In the genomic region with DNA sequence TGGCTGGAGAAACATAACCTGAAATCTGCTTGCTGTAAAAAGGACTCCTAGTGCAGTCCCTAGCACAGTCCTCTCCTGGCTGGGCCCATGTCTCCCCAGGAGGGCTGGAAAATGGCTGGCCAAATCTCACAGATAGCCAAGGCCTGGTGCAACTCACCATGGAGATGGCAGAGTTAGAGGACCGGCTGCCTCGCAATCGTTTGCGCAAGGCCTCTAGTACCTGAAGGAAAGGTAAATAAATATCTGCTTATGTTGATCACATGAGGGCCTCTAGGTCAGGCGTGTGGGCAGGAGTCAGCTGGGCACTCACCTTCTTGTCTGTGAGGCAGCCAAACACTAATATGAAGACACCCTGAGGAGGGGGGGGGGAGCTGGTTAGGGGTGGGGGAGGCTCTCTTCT, we compare ENCODE assay signal across 30 mouse cellular contexts. TPM values are rescaled to one million over a fixed set of nuclear protein-coding genes. Genes with fewer than 3 reads are reported as not detected.
DNase-seq lines count a peak whose midpoint lies in the region; ATAC-seq and TF ChIP-seq lines count a peak whose summit lies in the region.
"Had no signal": no experiment of that assay in that cellular context is flagged by ENCODE, and none has a peak within 500 bp of the region (broad histone marks: within the 10 kb centered on the region; RNA-seq: fewer than 3 reads in every experiment).

No protein-coding gene starts in this region.

- no peak for ATAC-seq in liver, embryonic 12.5 days
- ATAC-seq in liver, embryonic 16.5 days (ENCODE audit: low read depth) = peak; percentile 61
- ATAC-seq: forebrain, embryonic 13.5 days; forebrain, embryonic 16.5 days; Patski had no signal

- no peak for TF ChIP-seq CTCF in liver, adult 2 months (IDR thresholded peaks at IDR 0.05; ENCODE audit: low read depth, low read length)

- no peaks in the 10 kb centered on the region for H3K79me2 ChIP-seq in liver, adult 2 months (ENCODE audit: control insufficient read depth, insufficient read depth, low read length)

- intact Hi-C loops in gastrocnemius, postnatal 14 days (cut with DNase I; ENCODE audit: low total_unique reads) = no loop called here

- 21% methylated on average over 5 of the region's 5 CpGs for WGBS in liver, adult 2 months
- WGBS in liver, embryonic 12.5 days (ENCODE audit: insufficient replicate concordance) = 80% methylated on average over 5 of the region's 5 CpGs
- 63% methylated on average over 5 of the region's 5 CpGs for WGBS in liver, embryonic 16.5 days (ENCODE audit: insufficient replicate concordance)

- H3K27me3 ChIP-seq in liver, adult 2 months (ENCODE audit: control insufficient read depth, insufficient read depth, low read length) = no peaks in the 10 kb centered on the region
- H3K27me3 ChIP-seq in liver, embryonic 12.5 days (replicated peaks) = no peaks in the 10 kb centered on the region
- H3K27me3 ChIP-seq in liver, embryonic 16.5 days (ENCODE audit: control insufficient read depth, insufficient read depth, low read depth, low read length) = no peaks in the 10 kb centered on the region
- H3K27me3 ChIP-seq: CH12.LX; forebrain, embryonic 13.5 days; heart, embryonic 12.5 days; heart, embryonic 15.5 days; Patski had no signal

- H3K27ac ChIP-seq in liver, adult 2 months (replicated peaks; ENCODE audit: insufficient read depth, low read depth, low read length) = no peak overlapping the region; the same call in 1 of the 2 replicates
- no peak overlapping the region for H3K27ac ChIP-seq in liver, embryonic 12.5 days
- H3K27ac ChIP-seq in liver, embryonic 16.5 days (ENCODE audit: low read length) = no peak overlapping the region
- H3K27ac ChIP-seq: forebrain, embryonic 10.5 days; forebrain, embryonic 13.5 days; heart, embryonic 15.5 days; hindbrain, embryonic 14.5 days had no signal

- H3K4me2 ChIP-seq in liver, embryonic 12.5 days = no peak overlapping the region
- no peak overlapping the region for H3K4me2 ChIP-seq in liver, embryonic 16.5 days (ENCODE audit: low read depth, low read length)
- H3K4me2 ChIP-seq: forebrain, embryonic 13.5 days; heart, embryonic 12.5 days; heart, embryonic 15.5 days; hindbrain, embryonic 14.5 days had no signal

- peak; percentile 85 for DNase-seq in liver, adult 2 months (ENCODE audit: extremely low read depth, low read depth, low spot score)
- peak; percentile 55 to 68 for DNase-seq in lung, adult 18-20 months
- DNase-seq in lung, postnatal 14 days = no peak
- DNase-seq in lung, postnatal 36 days = peak; percentile 58
- DNase-seq in gastrocnemius, postnatal 14 days = no peak
- DNase-seq: adrenal gland, postnatal 10 days; adrenal gland, postnatal 36 days; B cell, adult 2 months; cerebellum, adult 18-20 months; cerebellum, adult 9-10 months; cerebellum, postnatal 14 days; gastrocnemius, postnatal 10 days; heart, adult 18-20 months; heart, postnatal 10 days; heart, postnatal 4 days had no signal

- no peaks in the 10 kb centered on the region for H3K9me3 ChIP-seq in liver, embryonic 12.5 days (replicated peaks)
- no peaks in the 10 kb centered on the region for H3K9me3 ChIP-seq in liver, embryonic 16.5 days (replicated peaks; ENCODE audit: control insufficient read depth, low read length)
- H3K9me3 ChIP-seq: forebrain, embryonic 10.5 days; forebrain, embryonic 13.5 days; G1E; heart, embryonic 12.5 days; heart, embryonic 15.5 days had no signal

- no peak for TF ChIP-seq POLR2A in liver, adult 2 months (IDR thresholded peaks at IDR 0.05; ENCODE audit: extremely low read depth, insufficient read depth, low read length)

- no peak overlapping the region for H3K9ac ChIP-seq in liver, adult 2 months (ENCODE audit: low read depth, low read length)
- no peak overlapping the region for H3K9ac ChIP-seq in liver, embryonic 12.5 days
- no peak overlapping the region for H3K9ac ChIP-seq in liver, embryonic 16.5 days (ENCODE audit: low read depth, low read length)
- H3K9ac ChIP-seq: forebrain, embryonic 13.5 days; heart, embryonic 12.5 days; heart, embryonic 15.5 days; hindbrain, embryonic 14.5 days had no signal

- H3K4me1 ChIP-seq in liver, adult 2 months (ENCODE audit: control insufficient read depth, insufficient read depth, low read length) = peaks cover 4% of the 10 kb centered on the region; the same call in 1 of the 2 replicates
- H3K4me1 ChIP-seq in liver, embryonic 12.5 days = no peaks in the 10 kb centered on the region
- H3K4me1 ChIP-seq in liver, embryonic 16.5 days (ENCODE audit: control insufficient read depth, low read depth, low read length) = no peaks in the 10 kb centered on the region
- H3K4me1 ChIP-seq: forebrain, embryonic 10.5 days; forebrain, embryonic 13.5 days had no signal

- H3K4me3 ChIP-seq in liver, adult 2 months (ENCODE audit: insufficient read depth, low read depth, low read length) = no peak overlapping the region
- H3K4me3 ChIP-seq in liver, embryonic 12.5 days = no peak overlapping the region
- H3K4me3 ChIP-seq in liver, embryonic 16.5 days (ENCODE audit: low read depth, low read length) = no peak overlapping the region
- H3K4me3 ChIP-seq: forebrain, embryonic 10.5 days; forebrain, embryonic 13.5 days; heart, embryonic 12.5 days; heart, embryonic 15.5 days had no signal

- no peaks in the 10 kb centered on the region for H3K36me3 ChIP-seq in liver, adult 2 months (ENCODE audit: control insufficient read depth, insufficient read depth, low read length)
- no peaks in the 10 kb centered on the region for H3K36me3 ChIP-seq in liver, embryonic 12.5 days
- H3K36me3 ChIP-seq in liver, embryonic 16.5 days (ENCODE audit: control insufficient read depth, insufficient read depth) = no peaks in the 10 kb centered on the region
- H3K36me3 ChIP-seq: forebrain, embryonic 10.5 days; heart, embryonic 15.5 days had no signal

RNA-seq across cellular contexts. Expression of a gene that starts 10.2 kb away (rescaled TPM):
- not detected in 2 replicates for total RNA-seq in liver, adult 2 months (2014; rRNA removed)
- not detected in 2 replicates for polyA plus RNA-seq in liver, adult 2 months (2012; rRNA removed)
- polyA plus RNA-seq in liver, embryonic 12.5 days (2016; fragmentation: Nextera tagmentation; extraction: Ambion mirVana) = not detected in 2 replicates
- polyA plus RNA-seq in liver, embryonic 16.5 days (2015; fragmentation: Nextera tagmentation; extraction: Ambion mirVana) = 0.02 TPM in 1 of 2 replicates, not detected in the other
- total RNA-seq in gastrocnemius, postnatal 14 days (2021) = not detected
- total RNA-seq: adrenal gland, adult 18-20 months; adrenal gland, postnatal 36 days; gastrocnemius, adult 18-20 months; gastrocnemius, postnatal 10 days had no signal
- polyA plus RNA-seq: embryonic facial prominence, embryonic 11.5 days; forebrain, embryonic 10.5 days; forebrain, embryonic 13.5 days; forebrain, embryonic 16.5 days; hindbrain, embryonic 11.5 days; hindbrain, embryonic 14.5 days had no signal

RNA-seq across cellular contexts. Expression of a gene that starts 37.0 kb away (rescaled TPM):
- 26.6 and 31.8 TPM in 2 replicates for total RNA-seq in liver, adult 2 months (2014; rRNA removed)
- polyA plus RNA-seq in liver, adult 2 months (2012; rRNA removed) = 59.7 and 73.9 TPM in 2 replicates
- 20.2 and 22.0 TPM in 2 replicates for polyA plus RNA-seq in liver, embryonic 12.5 days (2016; fragmentation: Nextera tagmentation; extraction: Ambion mirVana)
- 11.7 and 12.5 TPM in 2 replicates for polyA plus RNA-seq in liver, embryonic 16.5 days (2015; fragmentation: Nextera tagmentation; extraction: Ambion mirVana)
- 10 to 100 TPM in 1 of 2 experiments, 1 to 10 TPM in 1; 9.0 to 11.2 TPM for total RNA-seq in gastrocnemius, postnatal 14 days (2021)

RNA-seq across cellular contexts. Expression of a gene that starts 40.3 kb away (rescaled TPM):
- total RNA-seq in liver, adult 2 months (2014; rRNA removed) = 252 and 270 TPM in 2 replicates
- 137 and 138 TPM in 2 replicates for polyA plus RNA-seq in liver, adult 2 months (2012; rRNA removed)
- polyA plus RNA-seq in liver, embryonic 12.5 days (2016; fragmentation: Nextera tagmentation; extraction: Ambion mirVana) = 113 and 116 TPM in 2 replicates
- polyA plus RNA-seq in liver, embryonic 16.5 days (2015; fragmentation: Nextera tagmentation; extraction: Ambion mirVana) = 163 and 169 TPM in 2 replicates
- 100 to 1,000 TPM; 258 to 390 TPM for total RNA-seq in gastrocnemius, postnatal 14 days (2021)

RNA-seq across cellular contexts. Expression of a gene that starts 40.4 kb away (rescaled TPM):
- 218 and 239 TPM in 2 replicates for total RNA-seq in liver, adult 2 months (2014; rRNA removed)
- polyA plus RNA-seq in liver, adult 2 months (2012; rRNA removed) = 106 and 124 TPM in 2 replicates
- polyA plus RNA-seq in liver, embryonic 12.5 days (2016; fragmentation: Nextera tagmentation; extraction: Ambion mirVana) = 92.2 and 103 TPM in 2 replicates
- polyA plus RNA-seq in liver, embryonic 16.5 days (2015; fragmentation: Nextera tagmentation; extraction: Ambion mirVana) = 106 and 118 TPM in 2 replicates
- total RNA-seq in gastrocnemius, postnatal 14 days (2021) = 100 to 1,000 TPM; 271 to 383 TPM

Comparison
In these comparisons a context has a peak if more than half of its experiments do, and no peak if none do; other contexts are left out.
1. DNase-seq: peak in liver, adult 2 months (single experiment), lung, adult 18-20 months (2 of 2) and lung, postnatal 36 days (single experiment); none in lung, postnatal 14 days (single experiment) and gastrocnemius, postnatal 14 days (single experiment).